In genomic region chr6:127582391-127583176, GRCm38 (mm10) we compare ENCODE assay signal across 8 mouse cellular contexts. TPM values are rescaled to one million over a fixed set of nuclear protein-coding genes. Genes with fewer than 3 reads are reported as not detected.
DNase-seq lines count a peak whose midpoint lies in the region; ATAC-seq and TF ChIP-seq lines count a peak whose summit lies in the region.

No protein-coding gene starts in this region.

- no peak overlapping the region for H3K27ac ChIP-seq in embryonic fibroblast, embryonic 13.5 days (ENCODE audit: insufficient read depth, low read length)
- H3K27ac ChIP-seq in heart, embryonic 11.5 days (ENCODE audit: low read depth, low read length) = 0 out of 2 replicates have a peak overlapping the region, but pooled peaks have one; percentile 16
- H3K27ac ChIP-seq in kidney, embryonic 16.5 days (ENCODE audit: low read length) = no peak overlapping the region

- H3K36me3 ChIP-seq in heart, embryonic 11.5 days (ENCODE audit: control insufficient read depth, insufficient read depth, low read length) = no peaks in the 10 kb centered on the region
- no peaks in the 10 kb centered on the region for H3K36me3 ChIP-seq in kidney, embryonic 16.5 days (ENCODE audit: insufficient read depth, low read length)
- no peaks in the 10 kb centered on the region for H3K36me3 ChIP-seq in splenic B cell, adult 2 months (ENCODE audit: control insufficient read depth, insufficient read depth, low read length, poor library complexity, severe bottlenecking)

- no peak for ATAC-seq in heart, embryonic 11.5 days (replicated peaks; ENCODE audit: insufficient number of reproducible peaks, low FRiP score, low TSS enrichment)
- ATAC-seq in kidney, embryonic 16.5 days (ENCODE audit: low FRiP score, low TSS enrichment) = peak; percentile 35; the same call in 1 of the 2 replicates
- ATAC-seq in monocyte, adult 5-6 weeks (replicated peaks; ENCODE audit: insufficient number of reproducible peaks, low FRiP score, low TSS enrichment, poor library complexity, severe bottlenecking) = peak; percentile 55; the same call in 1 of the 2 replicates

- H3K4me1 ChIP-seq in embryonic fibroblast, embryonic 13.5 days (ENCODE audit: control insufficient read depth, insufficient read depth, low read length) = no peaks in the 10 kb centered on the region
- peaks cover 10% of the 10 kb centered on the region for H3K4me1 ChIP-seq in heart, embryonic 11.5 days (ENCODE audit: control insufficient read depth, insufficient read depth, low read length)
- peaks cover 25% of the 10 kb centered on the region for H3K4me1 ChIP-seq in kidney, embryonic 16.5 days (ENCODE audit: insufficient read depth, low read length)

- no peak for TF ChIP-seq POLR2A in embryonic fibroblast, embryonic 13.5 days (IDR thresholded peaks at IDR 0.05; ENCODE audit: low read depth, low read length)

- H3K27me3 ChIP-seq in heart, embryonic 11.5 days (ENCODE audit: control insufficient read depth, insufficient read depth, low read length) = no peaks in the 10 kb centered on the region
- H3K27me3 ChIP-seq in kidney, embryonic 16.5 days (ENCODE audit: insufficient read depth, low read length) = no peaks in the 10 kb centered on the region
- no peaks in the 10 kb centered on the region for H3K27me3 ChIP-seq in splenic B cell, adult 2 months (ENCODE audit: control insufficient read depth, insufficient read depth, low read length, poor library complexity, severe bottlenecking)

- no peak overlapping the region for H3K4me3 ChIP-seq in embryonic fibroblast, embryonic 13.5 days (ENCODE audit: insufficient read depth, low read length)
- H3K4me3 ChIP-seq in heart, embryonic 11.5 days (ENCODE audit: low read depth, low read length) = peak overlapping the region; percentile 41
- peak overlapping the region; percentile 28 for H3K4me3 ChIP-seq in kidney, embryonic 16.5 days (ENCODE audit: low read length)

- H3K9me3 ChIP-seq in heart, embryonic 11.5 days (replicated peaks; ENCODE audit: control insufficient read depth, low read length) = no peaks in the 10 kb centered on the region
- H3K9me3 ChIP-seq in kidney, embryonic 16.5 days (ENCODE audit: low read length) = no peaks in the 10 kb centered on the region

- peak overlapping the region; percentile 58; the same call in 1 of the 2 replicates for H3K9ac ChIP-seq in heart, embryonic 11.5 days (ENCODE audit: low read depth, low read length)
- peak overlapping the region; percentile 31 for H3K9ac ChIP-seq in kidney, embryonic 16.5 days (replicated peaks; ENCODE audit: low read length)

- peak overlapping the region; percentile 75 for H3K4me2 ChIP-seq in heart, embryonic 11.5 days
- peak overlapping the region; percentile 55 for H3K4me2 ChIP-seq in kidney, embryonic 16.5 days (replicated peaks; ENCODE audit: low read depth, low read length)

- peak; percentile 24; the same call in 1 of the 2 replicates for TF ChIP-seq CTCF in embryonic fibroblast, embryonic 13.5 days (IDR thresholded peaks at IDR 0.05; ENCODE audit: borderline replicate concordance, insufficient read depth, low read length)

- peak; percentile 91 for DNase-seq in CD4-positive, CD25-positive, alpha-beta regulatory T cell, adult 2 months (ENCODE audit: low read depth, low spot score)
- DNase-seq in brain, adult 2 months (ENCODE audit: low read depth, low spot score) = peak; percentile 86
- DNase-seq in liver = peak; percentile 85
- peak; percentile 87 for DNase-seq in splenic B cell, adult 2 months (ENCODE audit: low read depth, low spot score)

- 2% methylated on average over 15 of the region's 15 CpGs for WGBS in heart, embryonic 11.5 days (ENCODE audit: insufficient replicate concordance)
- WGBS in kidney, embryonic 16.5 days = 4% methylated on average over 15 of the region's 15 CpGs

RNA-seq across cellular contexts. Expression of gene Cracr2a, which starts 21.4 kb away (rescaled TPM):
- 0.72 and 1.1 TPM in 2 replicates for polyA plus RNA-seq in embryonic fibroblast, embryonic 13.5 days (2011; ENCODE audit: insufficient read length, low read depth, missing spikeins)
- polyA plus RNA-seq in heart, embryonic 11.5 days (2014; fragmentation: Nextera tagmentation; extraction: Ambion mirVana) = 0.93 and 1.0 TPM in 2 replicates
- polyA plus RNA-seq in kidney, embryonic 16.5 days (2015; fragmentation: Nextera tagmentation; extraction: Ambion mirVana) = 1.8 and 2.0 TPM in 2 replicates
- 12.1 to 38.8 TPM (median 14.6 TPM) in 3 replicates for total RNA-seq in monocyte, adult 5-6 weeks (2017)
